Mouse (Mus musculus) heart, postnatal 0 days (tissue): ENCODE measurements around the gene Itga11. TPM values are rescaled to one million over a fixed set of nuclear protein-coding genes. Genes with fewer than 3 reads are reported as not detected.

Source experiments
- ATAC-seq: fragments of 200-750 bp; cut with Nextera tagmentation; 2 replicates; pipeline ENCODE4 v1.8.0; 2017; ENCODE audit warnings: low read depth, moderate number of reproducible peaks, moderate library complexity; ENCODE audit not compliant: insufficient read depth
- DNase-seq: peaks from one replicate; pipeline ENCODE4 v3.0.0-alpha.2; 2016; ENCODE audit warnings: low spot score
- H3K27ac ChIP-seq: fragments of 300-500 bp; sonication (generic); 2 replicates; pipeline ENCODE4 v1.5.1; 2014; ENCODE audit warnings: low read depth, mild to moderate bottlenecking
- H3K27me3 ChIP-seq: fragments of 300-500 bp; sonication (generic); 2 replicates; pipeline ENCODE4 v1.6.1; 2014; ENCODE audit warnings: low read length, mixed read lengths; ENCODE audit not compliant: control insufficient read depth, insufficient read depth
- H3K36me3 ChIP-seq: fragments of 300-500 bp; sonication (generic); replicated peaks from 2 replicates; pipeline ENCODE4 v1.6.1; 2014; ENCODE audit warnings: low read length, mixed read lengths; ENCODE audit not compliant: control insufficient read depth, insufficient read depth
- H3K4me1 ChIP-seq: fragments of 300-500 bp; sonication (generic); 2 replicates; pipeline ENCODE4 v1.6.1; 2014; ENCODE audit warnings: antibody characterized with exemption; ENCODE audit not compliant: control insufficient read depth, insufficient read depth
- H3K4me2 ChIP-seq: fragments of 300-500 bp; sonication (generic); 2 replicates; pipeline ENCODE4 v1.6.1; 2014; ENCODE audit warnings: low read depth, mild to moderate bottlenecking, low read length, moderate library complexity
- H3K4me3 ChIP-seq: fragments of 300-500 bp; sonication (generic); 2 replicates; pipeline ENCODE4 v1.5.1; 2014; ENCODE audit warnings: low read depth, low read length
- H3K9ac ChIP-seq: fragments of 300-500 bp; sonication (generic); replicated peaks from 2 replicates; pipeline ENCODE4 v1.6.1; 2014; ENCODE audit warnings: low read depth, low read length, mixed read lengths
- H3K9me3 ChIP-seq: fragments of 300-500 bp; sonication (generic); replicated peaks from 2 replicates; pipeline ENCODE4 v1.6.1; 2016; ENCODE audit warnings: low read length; ENCODE audit not compliant: control insufficient read depth
- CTCF ChIP-seq: IDR thresholded peaks from 2 replicates; pipeline ENCODE4 v1.5.1; 2016; ENCODE audit warnings: antibody characterized with exemption, control low read depth, low read depth
- EP300 ChIP-seq: IDR thresholded peaks from 2 replicates; pipeline ENCODE4 v1.6.1; 2016; ENCODE audit warnings: antibody characterized with exemption, low read depth
- WGBS: fragments of 180-500 bp; shearing (Covaris S2); extraction: QIAGEN DNeasy Blood & Tissue Kit; methylation state at CpG from one replicate; pipeline ENCODE4 v1.1.7; 2014; 5-methylcytosine and 5-hydroxymethylcytosine counted together
- polyA plus RNA-seq: library from polyadenylated mRNA; unstranded; fragments of >200 nt; fragmentation: Nextera tagmentation; extraction: Ambion mirVana; gene quantifications from 2 replicates; pipeline ENCODE4 v1.2.1, GENCODE M21; 2015
- total RNA-seq: library from RNA; depleted of rRNA; stranded (reverse); fragments of >200 nt; gene quantifications from 2 replicates; pipeline ENCODE4 v1.2.3, GENCODE M21; 2014; ENCODE audit warnings: low replicate concordance; rRNA removed

Itga11 gene
- total RNA-seq (0.43 and 0.65 TPM in 2 replicates), polyA plus RNA-seq (0.07 and 0.11 TPM in 2 replicates)

DNA sequence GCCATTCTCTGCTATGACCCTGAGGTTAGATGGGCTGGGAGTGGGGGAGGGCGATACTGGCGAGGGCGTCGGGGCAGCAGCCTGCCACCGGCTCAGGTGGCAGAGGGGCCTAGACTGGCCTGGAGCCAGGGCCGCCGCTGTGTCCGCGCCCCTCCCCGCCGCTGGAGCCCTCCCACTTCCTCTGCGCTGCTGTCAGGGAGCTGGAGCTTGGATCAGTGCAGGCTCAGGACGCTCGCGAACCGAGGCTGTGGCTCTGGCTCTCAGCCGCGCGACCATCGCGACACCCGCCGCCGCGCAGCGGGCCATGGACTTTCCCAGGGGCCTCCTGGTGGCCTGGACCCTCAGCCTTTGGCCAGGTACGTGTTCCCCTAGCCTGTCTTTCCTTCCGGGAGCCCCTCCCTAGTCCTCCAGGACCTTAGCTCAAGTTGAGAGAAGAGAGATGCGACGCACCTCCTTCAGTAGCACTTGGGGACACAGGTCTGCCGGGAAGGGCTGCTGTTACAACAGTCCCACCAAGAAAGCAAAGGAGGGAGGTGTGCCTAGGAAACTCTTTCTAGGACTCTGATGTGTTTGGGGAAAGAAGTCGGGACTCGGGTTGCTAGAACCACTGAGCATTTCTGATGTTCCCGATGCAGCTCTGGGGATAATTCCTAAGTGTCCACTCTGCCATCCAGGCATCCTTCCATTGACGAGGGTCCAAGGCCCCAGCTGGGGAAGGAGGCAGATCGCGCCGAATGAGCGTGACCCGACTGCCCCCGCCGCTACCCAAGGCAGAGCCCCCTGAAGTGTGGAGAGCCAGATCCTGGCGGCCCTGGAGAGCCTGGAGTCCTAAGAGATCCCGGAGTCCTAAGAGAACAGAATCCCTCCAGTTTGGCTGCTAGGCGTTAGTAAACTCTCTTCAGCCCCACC, at the start of gene Itga11:
Itga11 (plus strand) TSS at position 186 of the 909 bp plus-strand sequence.
- no peak within 1 kb of the TSS for H3K27ac ChIP-seq

DNA sequence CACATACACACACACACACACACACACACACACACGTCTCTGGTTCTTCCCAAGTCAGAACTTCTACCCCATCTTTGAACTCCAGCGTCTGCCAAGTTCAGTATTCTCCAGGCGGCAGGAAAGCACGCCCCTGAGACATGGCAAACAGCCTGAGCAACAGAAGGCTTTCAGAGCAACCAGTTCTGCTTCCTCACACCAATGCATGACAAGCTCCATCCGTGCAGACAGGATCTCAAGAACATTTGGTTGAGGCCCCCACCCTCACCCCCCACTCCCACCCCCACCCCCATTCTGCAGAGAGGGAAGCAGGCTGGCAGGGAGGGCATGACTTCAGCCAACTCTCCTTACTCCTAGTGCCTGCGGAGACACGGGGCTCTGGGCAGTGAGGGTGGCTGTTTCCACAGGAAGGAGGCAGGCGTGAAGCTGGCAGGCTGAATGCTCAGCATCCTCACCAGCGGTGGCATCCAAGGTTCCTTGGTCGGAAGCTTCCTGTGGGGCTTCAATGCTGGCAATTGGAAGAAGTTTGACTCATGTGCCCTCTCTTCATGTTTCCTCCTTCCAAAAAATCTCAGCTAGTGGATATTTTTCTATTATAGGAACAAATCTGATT, 46.9 kb upstream of the Itga11 start:
- Histone ChIP-seq H3K9me3 (no peaks in the 10 kb centered on the region), H3K4me2 (no peak overlapping the region), H3K36me3 (no peaks in the 10 kb centered on the region), H3K9ac (no peak overlapping the region), H3K27ac (no peak overlapping the region), H3K4me1 (peaks cover 12% of the 10 kb centered on the region; the same call in 1 of the 2 replicates), H3K4me3 (no peak overlapping the region), H3K27me3 (no peaks in the 10 kb centered on the region)
- 65% methylated on average over 10 of the region's 10 CpGs for WGBS
- no peak for DNase-seq
- no peak for ATAC-seq
- no peak for TF ChIP-seq EP300
- no peak for TF ChIP-seq CTCF

More for the DNA sequence above, at the start of gene Itga11:
- Histone ChIP-seq H3K9me3 (no peaks in the 10 kb centered on the region), H3K27me3 (peaks cover 46% of the 10 kb centered on the region), H3K9ac (peak within 1 kb of the TSS; percentile 29), H3K4me1 (peaks cover 12% of the 10 kb centered on the region; the same call in 1 of the 2 replicates), H3K36me3 (no peaks in the 10 kb centered on the region), H3K4me3 (peak within 1 kb of the TSS; percentile 49), H3K4me2 (peak within 1 kb of the TSS; percentile 75)
- TF ChIP-seq CTCF = no peak
- no peak for TF ChIP-seq EP300
- no peak for DNase-seq
- WGBS = 2% methylated on average over 45 of the region's 45 CpGs
- ATAC-seq = no peak

DNA sequence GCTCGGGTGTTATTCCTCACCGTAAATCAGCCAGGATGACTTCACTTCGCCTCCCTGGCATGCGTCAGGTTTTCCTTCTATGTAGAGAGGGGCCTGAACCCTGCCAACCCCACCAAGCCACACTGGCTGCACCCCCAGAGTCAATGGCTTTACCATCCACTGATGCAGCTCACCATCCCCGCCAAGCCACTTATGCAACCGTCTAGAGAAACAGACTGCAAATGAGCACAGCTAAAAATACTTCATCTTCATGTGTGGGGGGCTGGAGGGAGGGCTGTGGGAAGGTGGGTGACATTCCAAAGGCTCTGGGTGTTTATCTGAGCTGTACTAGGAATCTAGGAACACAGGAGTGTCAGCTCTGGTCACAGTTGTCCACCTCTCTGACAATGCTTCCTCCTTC, 45.2 kb upstream of the Itga11 start:
- Histone ChIP-seq H3K4me1 (peaks cover 12% of the 10 kb centered on the region; the same call in 1 of the 2 replicates), H3K36me3 (no peaks in the 10 kb centered on the region), H3K9ac (no peak overlapping the region), H3K4me3 (no peak overlapping the region), H3K27ac (no peak overlapping the region), H3K27me3 (no peaks in the 10 kb centered on the region), H3K4me2 (no peak overlapping the region), H3K9me3 (no peaks in the 10 kb centered on the region)
- DNase-seq (no peak), ATAC-seq (peak; percentile 20; the same call in 1 of the 2 replicates)
- TF ChIP-seq EP300 = no peak
- TF ChIP-seq CTCF = no peak
- WGBS = 31% methylated on average over 6 of the region's 6 CpGs

DNA sequence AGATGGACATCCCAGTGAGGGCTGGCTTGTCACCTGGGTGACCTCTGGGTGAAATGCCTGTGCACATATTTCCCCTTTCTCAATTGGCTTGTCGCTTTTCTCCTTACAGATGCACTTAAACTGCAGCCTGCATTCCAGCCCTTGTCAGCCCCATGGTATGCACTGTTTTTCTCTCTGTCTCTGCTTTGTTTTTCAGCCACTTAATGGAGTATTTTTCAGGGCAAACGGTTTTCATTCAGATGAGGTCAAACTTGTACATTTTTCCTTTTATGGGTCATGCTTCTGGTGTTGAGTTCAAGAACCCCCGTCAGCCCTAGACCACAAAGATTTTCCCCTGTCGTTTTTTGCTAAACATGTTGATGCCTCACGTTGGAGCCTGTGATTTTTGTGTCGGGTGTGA, 39.6 kb upstream of the Itga11 start:
- DNase-seq = no peak
- ATAC-seq = peak; percentile 47; the same call in 1 of the 2 replicates
- no peak for TF ChIP-seq EP300
- no peak for TF ChIP-seq CTCF
- no peak overlapping the region for H3K9ac ChIP-seq
- no peak overlapping the region for H3K27ac ChIP-seq
- no peaks in the 10 kb centered on the region for H3K9me3 ChIP-seq
- WGBS = 34% methylated on average over 6 of the region's 6 CpGs
- no peaks in the 10 kb centered on the region for H3K27me3 ChIP-seq
- H3K4me3 ChIP-seq = no peak overlapping the region
- H3K36me3 ChIP-seq = no peaks in the 10 kb centered on the region
- H3K4me1 ChIP-seq = no peaks in the 10 kb centered on the region
- H3K4me2 ChIP-seq = no peak overlapping the region

DNA sequence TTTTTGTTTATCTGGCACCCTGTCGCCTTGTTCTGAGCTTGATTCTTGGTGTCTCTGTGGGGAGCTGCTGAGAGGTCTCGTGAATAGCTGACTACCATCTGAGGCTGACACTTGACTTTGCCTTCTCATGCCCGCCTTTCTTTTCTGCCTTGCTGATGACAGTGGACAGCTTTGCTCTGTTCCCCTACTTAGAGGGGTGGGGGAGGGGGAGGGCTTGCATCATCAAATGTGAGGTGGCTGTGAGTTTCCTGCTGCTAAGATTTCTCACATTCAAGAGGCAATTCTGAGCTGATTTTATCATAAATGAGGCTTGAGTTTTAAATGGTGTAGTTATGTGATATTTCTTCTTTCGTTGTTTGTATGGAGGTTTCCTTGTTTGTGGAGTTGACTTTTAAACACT, 37.9 kb upstream of the Itga11 start:
- WGBS = 59% methylated on average over 4 of the region's 4 CpGs
- Histone ChIP-seq H3K27ac (no peak overlapping the region), H3K4me3 (no peak overlapping the region), H3K4me1 (no peaks in the 10 kb centered on the region), H3K9me3 (no peaks in the 10 kb centered on the region), H3K4me2 (no peak overlapping the region), H3K36me3 (no peaks in the 10 kb centered on the region), H3K27me3 (no peaks in the 10 kb centered on the region), H3K9ac (no peak overlapping the region)
- TF ChIP-seq CTCF = no peak
- no peak for TF ChIP-seq EP300
- DNase-seq (no peak), ATAC-seq (no peak)
